Mouse (Mus musculus) testis, adult 2 months (tissue): ENCODE measurements around the gene Itpr3. TPM values are rescaled to one million over a fixed set of nuclear protein-coding genes. Genes with fewer than 3 reads are reported as not detected.

Experiments used
- H3K27ac ChIP-seq: fragments of 200-500 bp; 2 replicates; pipeline ENCODE4 v1.5.1; 2012; ENCODE audit warnings: low read depth, low read length; ENCODE audit not compliant: control insufficient read depth, insufficient read depth
- H3K27me3 ChIP-seq: fragments of 200-500 bp; 2 replicates; pipeline ENCODE4 v1.6.1; 2012; ENCODE audit warnings: mild to moderate bottlenecking, low read length, moderate library complexity; ENCODE audit not compliant: control insufficient read depth, insufficient read depth
- H3K36me3 ChIP-seq: fragments of 200-500 bp; 2 replicates; pipeline ENCODE4 v1.6.1; 2012; ENCODE audit warnings: mild to moderate bottlenecking, low read length; ENCODE audit not compliant: control insufficient read depth, insufficient read depth
- H3K4me1 ChIP-seq: fragments of 200-500 bp; 2 replicates; pipeline ENCODE4 v1.6.1; 2012; ENCODE audit warnings: low read length; ENCODE audit not compliant: control insufficient read depth, insufficient read depth
- H3K4me3 ChIP-seq: fragments of 200-500 bp; 2 replicates; pipeline ENCODE4 v1.5.1; 2012; ENCODE audit warnings: low read depth, mild to moderate bottlenecking, low read length, moderate library complexity, mixed read lengths; ENCODE audit not compliant: control insufficient read depth
- CTCF ChIP-seq: fragments of 200-500 bp; IDR thresholded peaks from 2 replicates; pipeline ENCODE4 v1.5.1; 2012; ENCODE audit warnings: low read depth, mild to moderate bottlenecking, inconsistent platforms, low read length, moderate library complexity; ENCODE audit not compliant: control insufficient read depth, insufficient read depth, insufficient replicate concordance
- POLR2A ChIP-seq: fragments of 200-500 bp; IDR thresholded peaks from 2 replicates; pipeline ENCODE4 v1.6.1; 2012; ENCODE audit warnings: low read depth, mild to moderate bottlenecking, inconsistent platforms, low read length, moderate library complexity; ENCODE audit not compliant: control insufficient read depth
- polyA plus RNA-seq: library from polyadenylated mRNA; depleted of rRNA; stranded (reverse); fragments of >200 nt; gene quantifications from 2 replicates; pipeline ENCODE4 v1.2.3, GENCODE M21; 2012; rRNA removed

The Itpr3 gene
- polyA plus RNA-seq: 32.7 and 34.2 TPM in 2 replicates

DNA sequence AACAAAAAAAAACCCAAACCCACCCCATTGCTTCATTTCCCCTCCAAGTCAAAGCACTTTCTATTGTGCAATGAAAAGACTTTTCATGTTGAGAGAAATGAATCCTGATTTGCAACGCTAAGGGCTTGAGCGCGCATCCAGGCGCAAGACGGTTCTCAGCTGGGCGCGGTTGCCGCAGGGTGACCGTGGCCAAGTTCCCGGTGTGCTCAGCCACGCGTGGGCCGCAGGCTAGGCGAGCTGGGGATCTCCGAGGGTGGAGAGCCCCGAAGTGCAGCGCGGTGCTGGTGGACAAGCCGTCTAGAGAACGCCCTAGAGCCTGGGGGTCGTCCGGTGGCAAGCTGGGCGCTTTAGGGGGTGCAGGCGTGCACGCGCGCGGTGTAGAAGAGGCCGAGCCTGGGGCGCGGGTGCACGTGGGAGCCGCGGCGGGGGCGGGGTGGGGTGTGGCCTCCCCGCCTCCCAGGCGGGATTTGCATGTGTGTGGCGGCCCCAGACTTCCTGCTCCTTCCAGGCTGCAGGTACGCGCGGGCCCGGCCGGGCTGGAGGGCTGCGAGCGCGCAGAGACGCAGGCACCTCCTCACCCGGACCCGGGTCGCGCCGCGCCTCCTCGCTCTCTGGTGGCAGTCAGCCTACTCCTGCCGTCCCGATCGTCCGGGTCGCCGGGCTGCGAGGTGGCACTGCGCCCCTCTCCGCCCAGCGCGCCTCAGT is at the start of gene Itpr3:
Itpr3 (plus strand) TSS at position 493 of the 705 bp plus-strand sequence.
- Histone ChIP-seq H3K36me3 (no peaks in the 10 kb centered on the region), H3K4me1 (peaks cover 6% of the 10 kb centered on the region), H3K27ac (peak within 1 kb of the TSS; percentile 37), H3K4me3 (peak within 1 kb of the TSS; percentile 83), H3K27me3 (no peaks in the 10 kb centered on the region)
- TF ChIP-seq CTCF (no peak), POLR2A (no peak)

DNA sequence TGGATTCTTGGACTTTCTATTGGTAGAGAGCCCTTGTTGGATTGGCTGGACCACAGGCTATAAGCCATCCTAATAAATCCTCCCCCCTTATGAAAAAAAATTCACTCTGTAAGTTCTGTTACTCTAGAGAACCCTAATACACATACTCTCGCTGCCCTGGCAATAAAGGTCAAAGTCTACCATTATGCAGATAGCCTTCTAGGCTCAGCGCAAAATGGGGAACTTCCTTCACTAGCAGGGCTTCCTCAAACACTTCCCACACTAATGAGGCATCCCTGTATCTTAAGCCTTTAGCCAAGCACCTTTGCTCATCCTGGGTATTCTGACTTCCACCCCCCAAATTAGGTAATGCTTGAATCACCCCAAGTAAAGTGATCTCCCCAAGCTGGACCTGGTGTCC is 48.8 kb upstream of the Itpr3 start:
- H3K4me1 ChIP-seq: peaks cover 14% of the 10 kb centered on the region
- TF ChIP-seq POLR2A (no peak), CTCF (no peak)
- H3K36me3 ChIP-seq: no peaks in the 10 kb centered on the region
- H3K27me3 ChIP-seq: no peaks in the 10 kb centered on the region
- no peak overlapping the region for H3K4me3 ChIP-seq
- no peak overlapping the region for H3K27ac ChIP-seq

DNA sequence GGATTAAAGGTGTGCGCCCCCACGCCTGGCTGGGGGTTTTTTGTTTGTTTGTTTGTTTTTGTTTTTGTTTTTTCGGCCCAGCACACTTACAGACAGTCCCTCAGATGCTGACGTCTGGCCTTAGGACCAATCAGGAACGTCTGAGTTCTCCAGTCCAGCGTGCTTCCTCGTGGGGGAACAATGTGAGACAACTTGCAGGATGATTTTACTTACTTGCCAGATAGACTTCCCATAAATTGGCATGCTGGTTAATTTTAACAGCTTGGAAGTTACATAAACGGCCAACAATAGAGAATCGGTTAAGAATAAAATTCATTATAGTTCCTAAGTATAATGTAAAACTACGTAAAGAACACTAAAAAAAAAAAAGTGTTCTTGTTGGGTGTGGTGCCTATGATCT is 45.9 kb upstream of the Itpr3 start:
- H3K27me3 ChIP-seq: no peaks in the 10 kb centered on the region
- TF ChIP-seq POLR2A (no peak), CTCF (no peak)
- no peak overlapping the region for H3K4me3 ChIP-seq
- peaks cover 5% of the 10 kb centered on the region for H3K4me1 ChIP-seq
- H3K36me3 ChIP-seq: no peaks in the 10 kb centered on the region
- H3K27ac ChIP-seq: no peak overlapping the region

DNA sequence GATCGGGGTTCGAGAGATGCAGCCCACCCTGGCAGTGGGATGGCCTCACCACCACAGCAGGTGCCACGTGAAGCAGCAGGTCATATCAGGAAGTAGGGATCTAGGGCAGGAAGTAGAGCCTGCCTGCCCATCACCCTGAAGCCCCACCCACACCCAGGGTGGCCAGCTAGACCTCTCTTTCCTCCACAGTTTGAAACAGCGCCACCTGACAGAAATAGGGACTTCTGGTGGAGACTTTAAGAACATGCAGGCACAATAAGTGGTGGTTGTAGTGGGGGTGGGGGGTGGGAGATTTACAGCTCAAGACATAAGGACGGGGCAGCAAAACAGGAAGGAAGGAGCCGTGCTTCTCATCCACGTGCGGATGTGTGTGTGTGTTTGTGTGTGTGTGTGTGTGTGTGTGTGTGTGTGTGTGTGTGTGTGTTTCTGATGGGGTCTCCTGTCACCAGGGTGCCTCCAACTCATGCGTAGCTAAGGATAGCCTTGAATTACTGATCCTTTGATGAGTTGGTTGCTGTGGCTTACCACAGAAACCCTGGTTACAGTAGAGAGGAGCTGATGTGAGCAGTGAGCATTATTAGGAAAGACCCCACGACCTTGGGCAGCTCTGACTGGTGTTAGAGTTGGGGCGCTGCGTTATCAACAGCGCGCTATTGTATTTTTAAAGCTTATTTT is 45.0 kb upstream of the Itpr3 start:
- Histone ChIP-seq H3K27ac (no peak overlapping the region), H3K4me3 (no peak overlapping the region), H3K27me3 (no peaks in the 10 kb centered on the region), H3K4me1 (peaks cover 5% of the 10 kb centered on the region), H3K36me3 (no peaks in the 10 kb centered on the region)
- no peak for TF ChIP-seq CTCF

DNA sequence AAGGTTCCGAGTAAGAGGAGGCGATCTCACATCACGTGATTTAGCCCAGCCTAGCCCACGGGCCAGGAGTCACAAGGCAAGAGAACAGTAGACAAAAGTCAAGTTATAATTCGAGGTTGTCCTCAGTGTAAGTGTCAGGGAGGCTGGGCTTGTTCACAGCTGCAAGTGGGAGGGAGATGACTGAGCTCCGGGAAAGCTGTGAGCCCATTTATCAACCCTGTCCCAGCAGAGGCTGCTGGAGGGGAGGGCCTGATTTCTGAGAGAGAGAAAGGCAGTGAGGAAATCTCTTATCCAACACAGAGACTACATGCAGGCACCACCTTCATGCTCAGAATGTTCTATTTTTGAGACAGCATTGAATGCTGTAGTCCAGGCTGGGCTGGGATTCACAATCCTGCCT is 44.2 kb upstream of the Itpr3 start:
- no peaks in the 10 kb centered on the region for H3K36me3 ChIP-seq
- H3K4me1 ChIP-seq: peaks cover 10% of the 10 kb centered on the region
- H3K27me3 ChIP-seq: no peaks in the 10 kb centered on the region
- H3K4me3 ChIP-seq: no peak overlapping the region
- no peak for TF ChIP-seq CTCF
- TF ChIP-seq POLR2A: no peak
- H3K27ac ChIP-seq: no peak overlapping the region

DNA sequence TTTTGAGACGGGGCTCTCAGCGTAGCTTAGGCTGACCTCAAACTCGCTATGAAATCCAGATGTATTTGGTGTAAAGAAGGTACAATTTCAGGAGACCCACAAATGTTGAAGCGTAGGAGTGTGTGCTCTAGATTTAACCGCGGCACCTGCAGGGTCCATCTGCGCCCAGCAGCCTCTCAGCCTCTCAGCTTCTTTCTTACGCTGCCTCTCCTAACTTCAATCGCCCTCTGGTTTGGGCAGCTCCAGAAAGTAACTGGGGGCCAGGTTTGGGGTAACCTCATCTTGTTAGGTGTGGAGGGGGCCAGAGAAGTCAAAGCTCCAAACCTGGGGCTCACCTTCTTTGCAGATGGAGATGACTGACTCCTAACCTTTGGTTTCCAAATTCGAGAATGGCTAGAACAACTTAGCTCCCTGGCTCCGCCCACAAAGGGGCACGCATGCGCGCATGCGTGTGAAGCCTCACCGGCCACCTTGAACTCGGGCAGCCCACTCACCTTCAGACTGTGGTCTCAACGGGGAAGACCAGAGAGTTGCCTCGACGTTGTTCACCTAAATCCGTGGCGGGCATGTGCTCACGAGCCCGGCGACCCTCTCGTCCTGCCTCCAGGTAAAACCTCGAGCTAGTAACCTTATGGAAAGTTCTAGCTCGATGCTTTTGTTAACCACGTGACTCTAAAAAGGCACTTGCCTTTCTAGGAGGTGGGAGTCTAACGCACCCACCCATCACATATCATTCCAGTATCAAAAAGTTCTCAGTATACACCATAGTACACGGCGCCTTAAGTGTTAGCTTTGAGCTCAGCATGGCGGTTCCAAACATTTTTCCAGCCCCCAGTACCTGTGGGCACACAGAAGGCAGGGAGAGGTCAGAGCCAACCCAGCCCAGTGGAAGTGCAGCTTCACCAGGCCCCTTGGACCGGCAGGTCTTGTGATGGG is 39.3 kb upstream of the Itpr3 start:
- H3K36me3 ChIP-seq: no peaks in the 10 kb centered on the region; the same call in 1 of the 2 replicates
- no peaks in the 10 kb centered on the region for H3K27me3 ChIP-seq
- peak overlapping the region; percentile 44; the same call in 1 of the 2 replicates for H3K27ac ChIP-seq
- TF ChIP-seq POLR2A (peak; percentile 41; the same call in 1 of the 2 replicates), CTCF (0 out of 2 replicates have a peak, but pooled peaks have one; percentile 15)
- H3K4me3 ChIP-seq: peak overlapping the region; percentile 87
- H3K4me1 ChIP-seq: peaks cover 13% of the 10 kb centered on the region

DNA sequence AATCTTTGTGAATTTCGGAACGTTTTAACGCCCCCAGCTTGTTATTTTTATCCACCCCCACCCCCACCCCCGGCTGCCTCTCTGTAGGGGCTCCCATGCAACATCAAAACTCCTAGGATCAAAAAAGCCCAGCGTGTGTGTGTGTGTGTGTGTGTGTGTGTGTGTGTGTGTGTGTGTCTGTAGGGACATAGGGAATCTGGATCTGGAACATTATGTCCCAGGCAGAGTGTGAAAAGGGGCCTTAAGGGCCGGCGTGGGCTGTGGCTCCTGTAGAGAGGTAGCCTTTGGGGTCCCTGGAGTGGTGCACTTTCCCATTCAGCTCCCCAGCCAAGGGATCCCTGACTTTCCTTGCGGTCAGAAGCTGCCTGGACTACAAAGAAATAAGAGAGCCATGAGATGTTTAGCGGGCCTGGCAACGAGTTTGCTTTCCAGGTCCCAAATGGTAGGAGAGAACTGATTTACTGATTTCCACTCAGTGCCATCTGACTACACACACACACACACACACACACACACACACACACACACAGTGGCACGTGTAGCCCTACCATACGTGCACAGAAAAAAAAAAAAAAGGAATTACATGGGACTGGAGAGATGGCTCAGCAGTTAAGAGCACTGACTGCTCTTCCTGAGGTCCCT is 38.4 kb upstream of the Itpr3 start:
- H3K27ac ChIP-seq: no peak overlapping the region
- no peaks in the 10 kb centered on the region for H3K27me3 ChIP-seq
- no peak overlapping the region for H3K4me3 ChIP-seq
- TF ChIP-seq POLR2A: no peak
- TF ChIP-seq CTCF: no peak
- no peaks in the 10 kb centered on the region; the same call in none of the 2 replicates for H3K36me3 ChIP-seq
- H3K4me1 ChIP-seq: peaks cover 13% of the 10 kb centered on the region
